Mouse (Mus musculus): ENCODE results near the gene Cd44. TPM values are rescaled to one million over a fixed set of nuclear protein-coding genes. Genes with fewer than 3 reads are reported as not detected.

Cd44 gene
- polyA plus RNA-seq, 1 experiment: 4.5 TPM

- Histone ChIP-seq H3K4me1 (ENCODE audit: control insufficient read depth, insufficient read depth, low read length) (peaks cover 5% of the 10 kb centered on the region; the same call in 1 of the 2 replicates), H3K27me3 (ENCODE audit: control insufficient read depth, insufficient read depth, low read length) (no peaks in the 10 kb centered on the region), H3K4me3 (replicated peaks; ENCODE audit: insufficient read depth, low read depth, low read length) (no peak overlapping the region), H3K27ac (ENCODE audit: insufficient read depth, low read length) (no peak overlapping the region)
- TF ChIP-seq POLR2A (IDR thresholded peaks at IDR 0.05; ENCODE audit: borderline replicate concordance, insufficient read depth, low read length) (no peak), CTCF (IDR thresholded peaks at IDR 0.05; ENCODE audit: borderline replicate concordance, insufficient read depth, low read depth, low read length) (no peak)
- WGBS: 100% methylated on average over 1 of the region's 1 CpGs
- no peak for DNase-seq
These were observed 130.2 kb downstream of the Cd44 start for GRCm38 (mm10) chr2:102771304-102771703.

- TF ChIP-seq POLR2A (IDR thresholded peaks at IDR 0.05; ENCODE audit: borderline replicate concordance, insufficient read depth, low read length) (no peak), CTCF (IDR thresholded peaks at IDR 0.05; ENCODE audit: borderline replicate concordance, insufficient read depth, low read depth, low read length) (no peak)
- Histone ChIP-seq H3K27ac (ENCODE audit: insufficient read depth, low read length) (no peak overlapping the region), H3K4me1 (ENCODE audit: control insufficient read depth, insufficient read depth, low read length) (peaks cover 5% of the 10 kb centered on the region; the same call in 1 of the 2 replicates), H3K4me3 (replicated peaks; ENCODE audit: insufficient read depth, low read depth, low read length) (no peak overlapping the region), H3K27me3 (ENCODE audit: control insufficient read depth, insufficient read depth, low read length) (no peaks in the 10 kb centered on the region)
- peak in 1 of 2 experiments; percentile 22 for DNase-seq
- 22% methylated on average over 3 of the region's 3 CpGs for WGBS
These were observed 133.2 kb downstream of the Cd44 start for GRCm38 (mm10) chr2:102768267-102768666.

GRCm38 (mm10) chr2:102764602-102765374 lies 136.7 kb downstream of the Cd44 start:
- peaks cover 9% of the 10 kb centered on the region for H3K4me1 ChIP-seq (ENCODE audit: control insufficient read depth, insufficient read depth, low read length)
- no peak overlapping the region for H3K4me3 ChIP-seq (replicated peaks; ENCODE audit: insufficient read depth, low read depth, low read length)
- H3K27ac ChIP-seq (ENCODE audit: insufficient read depth, low read length): no peak overlapping the region
- no peaks in the 10 kb centered on the region for H3K27me3 ChIP-seq (ENCODE audit: control insufficient read depth, insufficient read depth, low read length)
- no peak for DNase-seq
- WGBS: 87% methylated on average over 8 of the region's 8 CpGs
- TF ChIP-seq CTCF (IDR thresholded peaks at IDR 0.05; ENCODE audit: borderline replicate concordance, insufficient read depth, low read depth, low read length) (no peak), POLR2A (IDR thresholded peaks at IDR 0.05; ENCODE audit: borderline replicate concordance, insufficient read depth, low read length) (no peak)

- Histone ChIP-seq H3K4me3 (replicated peaks; ENCODE audit: insufficient read depth, low read depth, low read length) (no peak overlapping the region), H3K27me3 (ENCODE audit: control insufficient read depth, insufficient read depth, low read length) (no peaks in the 10 kb centered on the region), H3K4me1 (ENCODE audit: control insufficient read depth, insufficient read depth, low read length) (peaks cover 9% of the 10 kb centered on the region), H3K27ac (ENCODE audit: insufficient read depth, low read length) (no peak overlapping the region)
- no peak for DNase-seq
- WGBS: 83% methylated on average over 2 of the region's 2 CpGs
- TF ChIP-seq POLR2A (IDR thresholded peaks at IDR 0.05; ENCODE audit: borderline replicate concordance, insufficient read depth, low read length): no peak
- TF ChIP-seq CTCF (IDR thresholded peaks at IDR 0.05; ENCODE audit: borderline replicate concordance, insufficient read depth, low read depth, low read length): no peak
These were observed 137.5 kb downstream of the Cd44 start for GRCm38 (mm10) chr2:102763991-102764390.

GRCm38 (mm10) chr2:102763176-102763575 lies 138.3 kb downstream of the Cd44 start:
- no peak overlapping the region for H3K27ac ChIP-seq (ENCODE audit: insufficient read depth, low read length)
- H3K4me3 ChIP-seq (replicated peaks; ENCODE audit: insufficient read depth, low read depth, low read length): no peak overlapping the region
- TF ChIP-seq CTCF (IDR thresholded peaks at IDR 0.05; ENCODE audit: borderline replicate concordance, insufficient read depth, low read depth, low read length) (no peak), POLR2A (IDR thresholded peaks at IDR 0.05; ENCODE audit: borderline replicate concordance, insufficient read depth, low read length) (no peak)
- peaks cover 6% of the 10 kb centered on the region for H3K4me1 ChIP-seq (ENCODE audit: control insufficient read depth, insufficient read depth, low read length)
- WGBS: 91% methylated on average over 3 of the region's 3 CpGs
- H3K27me3 ChIP-seq (ENCODE audit: control insufficient read depth, insufficient read depth, low read length): no peaks in the 10 kb centered on the region
- peak in 1 of 2 experiments; percentile 13 for DNase-seq

Other genes starting within 250 kb of the Cd44 start
- 190 and 219 TPM in 2 replicates for gene Slc1a2, start 243.0 kb downstream of the Cd44 start, polyA plus RNA-seq (2012; rRNA removed)
- 57.0 and 66.0 TPM in 2 replicates for gene Pdhx, start 171.8 kb upstream of the Cd44 start, polyA plus RNA-seq (2012; rRNA removed)
- gene Apip, start 172.0 kb upstream of the Cd44 start, polyA plus RNA-seq (2012; rRNA removed): 45.3 and 46.4 TPM in 2 replicates